Mouse (Mus musculus): ENCODE results near the gene Kif20b. TPM values are rescaled to one million over a fixed set of nuclear protein-coding genes. Genes with fewer than 3 reads are reported as not detected.

Gene Kif20b
- polyA plus RNA-seq (2015; fragmentation: Nextera tagmentation; extraction: Ambion mirVana) = 84.7 and 86.0 TPM in 2 replicates

DNA sequence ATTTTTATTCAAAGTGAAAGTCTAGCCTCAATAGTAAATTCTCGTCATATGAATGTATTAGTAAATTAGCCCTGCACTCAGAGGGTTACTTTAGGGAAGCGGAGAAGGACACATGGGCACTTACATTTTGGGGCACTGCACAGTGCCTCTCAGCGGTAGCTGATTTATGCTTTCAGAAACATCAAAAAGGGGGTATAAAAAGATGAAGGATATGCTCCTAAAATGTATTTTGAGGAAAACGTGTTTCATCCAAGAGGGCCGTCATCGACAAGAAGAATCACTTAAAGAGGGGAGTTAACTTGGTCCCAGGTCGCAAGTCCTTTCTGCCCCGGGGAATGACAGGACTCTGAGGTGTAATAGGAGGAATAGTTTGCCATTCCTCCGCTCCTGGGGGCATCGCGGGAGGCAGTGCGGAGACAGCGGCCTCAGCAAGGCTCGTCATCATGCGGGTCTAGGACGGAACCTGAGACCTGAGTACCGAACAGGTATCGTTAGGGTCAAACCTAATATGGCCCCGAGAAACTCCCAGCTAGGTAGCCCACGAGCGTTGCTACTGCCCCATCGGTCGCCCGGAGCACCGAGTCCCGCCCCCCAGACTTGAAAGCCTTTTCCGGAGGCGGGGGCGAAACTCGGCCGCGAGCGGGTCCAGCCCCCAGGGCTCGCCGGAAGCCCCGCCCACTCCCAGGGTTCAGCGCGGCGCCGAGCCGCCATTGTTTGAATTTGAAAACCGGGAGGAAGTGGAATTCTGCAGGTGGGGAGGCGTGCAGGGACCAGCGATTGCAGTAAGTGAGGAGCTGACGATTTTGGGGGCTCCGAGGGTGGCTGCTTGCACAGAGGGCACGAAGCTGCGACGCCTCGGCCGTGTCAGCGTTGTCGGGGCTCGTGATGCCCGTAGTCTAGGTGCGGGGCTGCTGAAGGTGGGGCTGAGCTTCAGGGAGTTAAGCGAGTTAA is at the start of gene Kif20b:
TSS of gene Kif20b (plus strand) at position 710 of the 951 bp plus-strand sequence.
- Histone ChIP-seq H3K4me1 (peaks cover 5% of the 10 kb centered on the region; the same call in 1 of the 2 replicates), H3K9ac (peak within 1 kb of the TSS; percentile 78), H3K4me3 (peak within 1 kb of the TSS; percentile 98), H3K27me3 (no peaks in the 10 kb centered on the region), H3K4me2 (peak within 1 kb of the TSS; percentile 73), H3K36me3 (peaks cover 14% of the 10 kb centered on the region), H3K9me3 (no peaks in the 10 kb centered on the region), H3K27ac (peak within 1 kb of the TSS; percentile 89)
- ATAC-seq (ENCODE audit: borderline replicate concordance, extremely low read depth, low FRiP score, low TSS enrichment) = peak; percentile 96
- under 1% methylated on average over 57 of the region's 57 CpGs for WGBS

DNA sequence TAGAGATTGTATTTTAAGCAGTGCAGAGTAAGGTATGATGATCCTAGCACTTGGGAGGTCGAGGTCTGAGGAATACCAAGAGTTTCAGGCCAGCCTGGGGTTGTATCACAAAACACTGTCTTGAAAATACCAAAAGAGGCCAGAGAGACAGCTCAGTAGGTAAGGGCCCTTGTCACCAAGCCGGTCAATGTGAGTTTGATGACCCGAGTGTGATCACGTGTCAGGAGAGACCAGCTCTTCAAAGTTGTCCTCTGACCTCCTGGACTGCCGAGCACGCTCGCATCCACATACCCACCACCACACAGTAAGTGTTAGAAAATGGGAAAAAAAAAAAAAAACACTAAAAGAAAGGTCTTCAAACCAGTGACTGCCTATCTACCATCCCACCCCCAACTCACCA is 45.5 kb upstream of the Kif20b start:
- no peak overlapping the region for H3K27ac ChIP-seq
- H3K4me3 ChIP-seq = peak overlapping the region; percentile 1; the same call in 1 of the 2 replicates
- H3K9ac ChIP-seq = no peak overlapping the region
- H3K4me2 ChIP-seq = peak overlapping the region; percentile 29
- peaks cover 17% of the 10 kb centered on the region; the same call in 1 of the 2 replicates for H3K4me1 ChIP-seq
- no peak for ATAC-seq (ENCODE audit: borderline replicate concordance, extremely low read depth, low FRiP score, low TSS enrichment)
- H3K36me3 ChIP-seq = no peaks in the 10 kb centered on the region
- H3K27me3 ChIP-seq = no peaks in the 10 kb centered on the region
- WGBS = 58% methylated on average over 7 of the region's 7 CpGs
- H3K9me3 ChIP-seq = no peaks in the 10 kb centered on the region

DNA sequence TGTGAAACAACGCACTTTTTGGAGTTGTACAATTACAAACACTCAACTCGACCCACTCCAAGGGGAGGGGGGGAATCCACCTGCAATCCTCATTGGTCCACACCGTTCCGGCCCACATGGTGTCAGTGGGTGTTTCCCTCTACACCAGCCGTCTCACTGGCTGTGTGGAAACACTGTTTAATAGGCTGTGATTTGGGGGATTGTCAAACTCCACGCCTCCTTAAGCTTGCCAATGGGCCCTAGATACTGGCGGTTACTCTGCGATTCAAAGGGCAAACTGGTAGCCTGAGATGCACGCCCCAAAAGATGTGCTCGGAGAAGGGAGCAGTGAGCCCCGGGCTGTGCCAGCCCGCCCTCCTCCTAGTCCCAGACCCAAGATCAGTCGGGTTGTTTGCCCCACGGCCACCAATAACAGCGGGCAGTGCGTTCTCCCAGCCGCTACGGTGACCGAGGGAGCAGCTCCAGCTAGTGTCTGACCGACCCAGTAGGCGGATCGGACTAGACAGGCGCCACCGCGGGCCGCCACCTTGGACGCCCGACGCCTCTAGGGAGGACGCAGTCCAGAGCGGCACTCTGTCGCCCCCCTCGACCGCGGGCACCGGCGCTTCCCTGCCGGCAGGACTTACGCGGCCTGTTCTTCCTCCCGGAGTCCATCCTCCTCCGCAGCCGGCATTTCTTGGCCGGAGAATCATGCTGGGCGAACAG is 44.1 kb upstream of the Kif20b start:
- Histone ChIP-seq H3K4me2 (peak overlapping the region; percentile 84), H3K9ac (peak overlapping the region; percentile 96), H3K27ac (peak overlapping the region; percentile 100), H3K4me1 (peaks cover 17% of the 10 kb centered on the region; the same call in 1 of the 2 replicates), H3K4me3 (peak overlapping the region; percentile 93), H3K36me3 (no peaks in the 10 kb centered on the region), H3K9me3 (no peaks in the 10 kb centered on the region), H3K27me3 (no peaks in the 10 kb centered on the region)
- under 1% methylated on average over 44 of the region's 45 CpGs for WGBS
- ATAC-seq (ENCODE audit: borderline replicate concordance, extremely low read depth, low FRiP score, low TSS enrichment) = peak; percentile 96

DNA sequence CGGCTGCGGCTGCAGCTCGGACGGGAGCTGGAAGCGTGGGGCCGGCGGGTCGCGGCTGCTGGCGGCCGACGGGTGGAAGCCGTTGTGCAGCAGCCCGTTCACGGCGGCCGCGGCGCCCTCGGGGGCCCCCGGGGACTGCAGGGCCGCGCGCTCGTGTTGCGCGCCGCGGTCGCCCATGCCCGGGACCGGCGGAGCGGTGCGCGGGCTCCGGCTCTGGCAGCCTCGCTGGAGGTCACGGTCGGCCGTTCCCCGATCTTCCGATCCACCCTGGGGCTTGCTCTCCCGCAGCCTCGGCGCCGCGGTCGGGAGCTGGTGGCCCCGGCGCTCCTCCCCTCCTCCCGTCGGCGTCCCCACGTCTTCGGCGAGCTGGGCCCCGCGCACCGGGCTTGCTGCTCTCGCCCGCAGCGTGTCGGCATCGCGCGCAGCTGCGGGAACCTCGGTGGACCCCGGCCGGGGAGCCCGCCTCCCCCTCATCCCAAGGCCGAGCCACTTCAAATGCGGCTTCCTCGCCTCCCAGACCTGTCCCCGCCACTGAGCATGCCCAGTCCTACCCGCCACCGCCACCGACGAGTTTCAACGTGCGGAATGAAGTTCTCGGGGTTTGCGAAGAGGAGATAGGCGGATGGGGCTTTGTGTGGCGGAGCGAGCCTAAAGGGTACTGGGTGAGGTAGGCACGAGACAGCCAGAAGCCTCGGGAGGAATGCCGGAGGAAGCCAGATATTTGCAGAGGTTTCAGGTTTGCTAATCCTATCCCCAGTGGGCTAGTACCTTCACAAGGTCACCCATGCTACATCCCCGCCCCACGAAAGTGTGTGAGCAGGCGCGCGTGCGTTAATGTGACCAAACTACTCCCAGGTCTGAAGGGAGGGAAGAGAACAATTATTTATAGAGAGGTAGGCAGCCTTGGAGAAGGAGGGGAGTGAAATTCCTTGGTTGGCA is 43.3 kb upstream of the Kif20b start, which contains the start of gene Pank1:
TSS of gene Pank1 (minus strand) at position 853 of the 939 bp plus-strand sequence.
- H3K9ac ChIP-seq = peak within 1 kb of the TSS; percentile 96
- peaks cover 17% of the 10 kb centered on the region; the same call in 1 of the 2 replicates for H3K4me1 ChIP-seq
- H3K4me2 ChIP-seq = peak within 1 kb of the TSS; percentile 84
- ATAC-seq (ENCODE audit: borderline replicate concordance, extremely low read depth, low FRiP score, low TSS enrichment) = peak; percentile 60
- H3K27ac ChIP-seq = peak within 1 kb of the TSS; percentile 100
- H3K4me3 ChIP-seq = peak within 1 kb of the TSS; percentile 93
- no peaks in the 10 kb centered on the region for H3K9me3 ChIP-seq
- H3K27me3 ChIP-seq = no peaks in the 10 kb centered on the region
- H3K36me3 ChIP-seq = no peaks in the 10 kb centered on the region
- WGBS = under 1% methylated on average over 90 of the region's 96 CpGs

- Histone ChIP-seq H3K4me3 (peak overlapping the region; percentile 93), H3K36me3 (no peaks in the 10 kb centered on the region), H3K9me3 (no peaks in the 10 kb centered on the region), H3K9ac (peak overlapping the region; percentile 96), H3K27me3 (no peaks in the 10 kb centered on the region), H3K4me1 (peaks cover 17% of the 10 kb centered on the region; the same call in 1 of the 2 replicates), H3K27ac (peak overlapping the region; percentile 100), H3K4me2 (peak overlapping the region; percentile 84)
- no peak for ATAC-seq (ENCODE audit: borderline replicate concordance, extremely low read depth, low FRiP score, low TSS enrichment)
- 18% methylated on average over 6 of the region's 6 CpGs for WGBS
Observed at GRCm38 (mm10) chr19:34879624-34880023, 42.5 kb upstream of the Kif20b start.

DNA sequence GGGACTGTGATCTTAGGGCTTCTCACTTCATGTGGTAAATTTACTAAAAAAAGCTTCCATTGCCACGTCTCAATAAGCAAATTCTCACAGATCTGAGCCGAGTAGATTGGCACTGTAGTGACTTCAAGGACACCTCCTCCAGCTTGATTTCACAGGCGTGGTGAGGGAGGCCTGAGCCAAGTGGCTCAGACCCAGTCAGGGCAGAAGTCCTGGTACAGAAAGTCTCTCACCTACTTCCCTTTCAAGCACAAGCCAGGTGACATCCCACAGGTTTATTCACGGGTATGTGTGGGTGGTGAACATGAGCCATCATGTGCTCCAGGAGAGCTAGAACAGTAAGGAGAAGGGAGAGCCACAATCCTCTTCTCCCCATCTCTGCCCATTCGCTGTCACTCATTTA is 41.0 kb upstream of the Kif20b start:
- no peak overlapping the region for H3K4me2 ChIP-seq
- no peaks in the 10 kb centered on the region for H3K27me3 ChIP-seq
- no peak overlapping the region for H3K27ac ChIP-seq
- ATAC-seq (ENCODE audit: borderline replicate concordance, extremely low read depth, low FRiP score, low TSS enrichment) = no peak
- WGBS = 67% methylated on average over 5 of the region's 5 CpGs
- no peaks in the 10 kb centered on the region for H3K9me3 ChIP-seq
- H3K4me3 ChIP-seq = no peak overlapping the region
- H3K9ac ChIP-seq = no peak overlapping the region
- H3K4me1 ChIP-seq = peaks cover 17% of the 10 kb centered on the region; the same call in 1 of the 2 replicates
- H3K36me3 ChIP-seq = no peaks in the 10 kb centered on the region

DNA sequence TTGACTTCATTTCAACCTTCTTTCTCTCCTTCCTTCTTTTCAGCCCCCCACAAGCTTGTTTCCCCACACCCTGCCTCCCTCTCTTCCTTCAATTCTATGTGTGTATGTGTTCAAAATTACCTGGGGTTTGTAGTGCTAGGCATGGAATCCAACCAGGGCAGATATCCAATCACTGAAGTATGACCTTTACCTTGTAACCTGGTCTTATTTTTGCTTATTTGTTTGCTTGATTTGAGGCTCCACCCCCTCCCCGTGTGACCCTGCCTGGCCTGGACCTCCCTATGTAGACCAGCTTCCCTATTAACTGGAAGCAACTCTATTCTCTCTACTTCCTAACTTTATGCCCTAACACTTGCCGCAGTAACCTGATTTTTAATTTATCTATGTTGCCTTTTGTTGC is 39.7 kb upstream of the Kif20b start:
- Histone ChIP-seq H3K9ac (no peak overlapping the region), H3K4me3 (no peak overlapping the region), H3K4me1 (peaks cover 9% of the 10 kb centered on the region; the same call in 1 of the 2 replicates), H3K36me3 (no peaks in the 10 kb centered on the region), H3K4me2 (no peak overlapping the region), H3K27ac (no peak overlapping the region), H3K9me3 (no peaks in the 10 kb centered on the region), H3K27me3 (no peaks in the 10 kb centered on the region)
- 91% methylated on average over 2 of the region's 2 CpGs for WGBS
- no peak for ATAC-seq (ENCODE audit: borderline replicate concordance, extremely low read depth, low FRiP score, low TSS enrichment)

- H3K4me1 ChIP-seq = peaks cover 8% of the 10 kb centered on the region; the same call in 1 of the 2 replicates
- WGBS = 75% methylated on average over 3 of the region's 3 CpGs
- H3K4me2 ChIP-seq = no peak overlapping the region
Observed at GRCm38 (mm10) chr19:34883526-34884224, 38.5 kb upstream of the Kif20b start.

GRCm38 (mm10) chr19:34886324-34886723 is 35.8 kb upstream of the Kif20b start:
- no peaks in the 10 kb centered on the region for H3K9me3 ChIP-seq
- H3K4me2 ChIP-seq = no peak overlapping the region
- WGBS = 62% methylated on average over 4 of the region's 4 CpGs
- no peak overlapping the region for H3K27ac ChIP-seq
- no peak overlapping the region for H3K4me3 ChIP-seq
- no peak overlapping the region for H3K9ac ChIP-seq
- H3K36me3 ChIP-seq = no peaks in the 10 kb centered on the region
- H3K27me3 ChIP-seq = no peaks in the 10 kb centered on the region
- ATAC-seq (ENCODE audit: borderline replicate concordance, extremely low read depth, low FRiP score, low TSS enrichment) = no peak
- no peaks in the 10 kb centered on the region for H3K4me1 ChIP-seq

More at GRCm38 (mm10) chr19:34883526-34884224, 38.5 kb upstream of the Kif20b start:
- H3K27ac ChIP-seq = no peak overlapping the region
- H3K36me3 ChIP-seq = no peaks in the 10 kb centered on the region
- no peak overlapping the region for H3K9ac ChIP-seq
- no peak overlapping the region for H3K4me3 ChIP-seq
- ATAC-seq (ENCODE audit: borderline replicate concordance, extremely low read depth, low FRiP score, low TSS enrichment) = no peak
- no peaks in the 10 kb centered on the region for H3K9me3 ChIP-seq
- no peaks in the 10 kb centered on the region for H3K27me3 ChIP-seq

DNA sequence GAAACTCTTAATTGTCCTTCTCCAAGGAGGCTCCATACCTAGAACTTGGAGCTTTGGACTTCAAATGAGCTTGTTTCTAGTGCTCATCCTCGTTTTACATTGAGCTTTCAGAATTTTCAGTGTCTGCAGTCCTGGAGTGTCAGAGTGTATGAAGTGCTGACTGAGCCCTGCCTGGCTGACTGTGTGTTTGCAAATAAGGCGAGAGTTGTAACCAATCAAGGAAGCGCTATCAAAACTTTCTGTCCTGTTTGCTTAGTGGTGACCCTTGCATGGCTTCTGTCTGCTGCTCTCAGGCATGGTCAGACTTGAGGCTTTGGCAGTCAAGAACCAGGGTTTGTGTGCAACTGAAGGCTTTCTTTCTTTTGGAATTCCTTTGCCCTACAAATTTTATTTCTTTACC is 31.2 kb upstream of the Kif20b start:
- no peak overlapping the region; the same call in 1 of the 2 replicates for H3K27ac ChIP-seq
- no peaks in the 10 kb centered on the region for H3K27me3 ChIP-seq
- H3K4me1 ChIP-seq = no peaks in the 10 kb centered on the region
- no peak overlapping the region for H3K4me3 ChIP-seq
- H3K4me2 ChIP-seq = no peak overlapping the region
- ATAC-seq (ENCODE audit: borderline replicate concordance, extremely low read depth, low FRiP score, low TSS enrichment) = peak; percentile 49; the same call in 1 of the 2 replicates
- 34% methylated on average over 3 of the region's 3 CpGs for WGBS
- H3K9me3 ChIP-seq = no peaks in the 10 kb centered on the region
- H3K9ac ChIP-seq = no peak overlapping the region
- no peaks in the 10 kb centered on the region for H3K36me3 ChIP-seq

Data from lung, embryonic 15.5 days (tissue).